Mouse (Mus musculus): ENCODE measurements at regions not wholly inside any gene's neighbourhood (a gene's known extent, or its start where the extent isn't known, plus 50 kb on each side); places are given as distances from the start of the nearest gene placed in this dataset.

DNA sequence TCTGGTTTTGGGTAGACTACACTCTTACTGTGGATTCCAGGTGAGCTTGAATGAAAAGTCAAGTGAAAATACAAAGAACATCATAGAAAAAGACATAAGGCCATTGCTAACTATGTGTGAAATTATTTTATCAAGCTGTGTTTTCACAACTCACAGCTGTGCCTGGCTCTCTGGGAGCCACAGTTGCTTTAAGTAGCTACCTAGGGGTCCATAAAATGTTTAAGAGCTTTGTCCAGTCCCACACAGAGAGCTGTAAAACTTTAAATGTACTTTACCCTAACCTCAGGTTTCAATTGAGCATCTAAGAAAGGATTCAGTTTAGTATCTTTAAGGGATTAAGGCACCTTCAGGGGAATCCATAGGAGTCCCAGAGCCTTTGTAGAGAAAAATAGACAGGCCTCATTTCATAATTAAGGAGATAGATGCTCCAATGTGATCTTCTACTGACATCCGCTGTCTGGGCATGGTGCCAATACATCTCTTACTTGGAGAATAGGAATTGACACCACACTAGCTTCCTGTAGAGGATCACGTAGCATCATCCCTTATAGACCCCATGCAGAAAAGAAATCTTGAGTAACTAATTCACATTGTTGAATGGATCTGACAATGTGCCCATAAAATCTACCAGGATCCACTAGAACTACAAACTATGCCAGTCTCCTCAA, 626.5 kb downstream of the Gsdmc2 start:
- H3K27ac ChIP-seq (replicated peaks; ENCODE audit: low read depth, low read length), result no peak overlapping the region
- no peaks in the 10 kb centered on the region for H3K4me1 ChIP-seq (ENCODE audit: control insufficient read depth, insufficient read depth, low read length)
- no peak overlapping the region for H3K9ac ChIP-seq (replicated peaks; ENCODE audit: low read length)
- no peaks in the 10 kb centered on the region for H3K36me3 ChIP-seq (replicated peaks; ENCODE audit: control insufficient read depth, insufficient read depth, low read depth, low read length)
- no peaks in the 10 kb centered on the region for H3K9me3 ChIP-seq (replicated peaks; ENCODE audit: control insufficient read depth, low read length)
- H3K4me3 ChIP-seq (ENCODE audit: low read depth, low read length), result no peak overlapping the region
- WGBS, result 81% methylated on average over 2 of the region's 2 CpGs
- no peak overlapping the region for H3K4me2 ChIP-seq (ENCODE audit: low read depth, low read length)
- no peak for ATAC-seq (replicated peaks; ENCODE audit: insufficient number of reproducible peaks, low FRiP score, low TSS enrichment, low read depth)
- no peaks in the 10 kb centered on the region for H3K27me3 ChIP-seq (ENCODE audit: control insufficient read depth, insufficient read depth, low read length)
- DNase-seq (ENCODE audit: low spot score), result no peak

GRCm38 (mm10) chr15:63205150-63205549, 639.8 kb downstream of the Gsdmc2 start:
- DNase-seq (ENCODE audit: low spot score), result no peak
- no peaks in the 10 kb centered on the region for H3K4me1 ChIP-seq (ENCODE audit: control insufficient read depth, insufficient read depth, low read length)
- H3K9me3 ChIP-seq (replicated peaks; ENCODE audit: control insufficient read depth, low read length), result no peaks in the 10 kb centered on the region
- H3K9ac ChIP-seq (replicated peaks; ENCODE audit: low read length), result no peak overlapping the region
- no peaks in the 10 kb centered on the region for H3K27me3 ChIP-seq (ENCODE audit: control insufficient read depth, insufficient read depth, low read length)
- H3K36me3 ChIP-seq (replicated peaks; ENCODE audit: control insufficient read depth, insufficient read depth, low read depth, low read length), result no peaks in the 10 kb centered on the region
- no peak for ATAC-seq (replicated peaks; ENCODE audit: insufficient number of reproducible peaks, low FRiP score, low TSS enrichment, low read depth)
- no peak overlapping the region for H3K27ac ChIP-seq (replicated peaks; ENCODE audit: low read depth, low read length)
- 88% methylated on average over 1 of the region's 1 CpGs for WGBS
- H3K4me3 ChIP-seq (ENCODE audit: low read depth, low read length), result no peak overlapping the region
- no peak overlapping the region for H3K4me2 ChIP-seq (ENCODE audit: low read depth, low read length)

- no peak for ATAC-seq (replicated peaks; ENCODE audit: insufficient number of reproducible peaks, low FRiP score, low TSS enrichment, low read depth)
- Histone ChIP-seq H3K36me3 (replicated peaks; ENCODE audit: control insufficient read depth, insufficient read depth, low read depth, low read length) (no peaks in the 10 kb centered on the region), H3K9me3 (replicated peaks; ENCODE audit: control insufficient read depth, low read length) (no peaks in the 10 kb centered on the region), H3K4me1 (ENCODE audit: control insufficient read depth, insufficient read depth, low read length) (no peaks in the 10 kb centered on the region), H3K27me3 (ENCODE audit: control insufficient read depth, insufficient read depth, low read length) (no peaks in the 10 kb centered on the region), H3K9ac (replicated peaks; ENCODE audit: low read length) (no peak overlapping the region), H3K4me2 (ENCODE audit: low read depth, low read length) (no peak overlapping the region), H3K27ac (replicated peaks; ENCODE audit: low read depth, low read length) (no peak overlapping the region), H3K4me3 (ENCODE audit: low read depth, low read length) (no peak overlapping the region)
- DNase-seq (ENCODE audit: low spot score), result no peak
- WGBS, result 82% methylated on average over 2 of the region's 2 CpGs
Observed at GRCm38 (mm10) chr15:63195031-63195430, 649.9 kb downstream of the Gsdmc2 start.

- DNase-seq (ENCODE audit: low spot score) (no peak), ATAC-seq (replicated peaks; ENCODE audit: insufficient number of reproducible peaks, low FRiP score, low TSS enrichment, low read depth) (0 out of 2 replicates have a peak, but pooled peaks have one; percentile 48)
- H3K4me1 ChIP-seq (ENCODE audit: control insufficient read depth, insufficient read depth, low read length), result no peaks in the 10 kb centered on the region
- H3K4me3 ChIP-seq (ENCODE audit: low read depth, low read length), result no peak overlapping the region
- H3K9ac ChIP-seq (replicated peaks; ENCODE audit: low read length), result no peak overlapping the region
- H3K36me3 ChIP-seq (replicated peaks; ENCODE audit: control insufficient read depth, insufficient read depth, low read depth, low read length), result no peaks in the 10 kb centered on the region
- no peak overlapping the region for H3K27ac ChIP-seq (replicated peaks; ENCODE audit: low read depth, low read length)
- H3K9me3 ChIP-seq (replicated peaks; ENCODE audit: control insufficient read depth, low read length), result no peaks in the 10 kb centered on the region
- 0% methylated on average over 1 of the region's 1 CpGs for WGBS
- no peaks in the 10 kb centered on the region for H3K27me3 ChIP-seq (ENCODE audit: control insufficient read depth, insufficient read depth, low read length)
- no peak overlapping the region for H3K4me2 ChIP-seq (ENCODE audit: low read depth, low read length)
Observed at GRCm38 (mm10) chr15:63194492-63194797, 650.5 kb downstream of the Gsdmc2 start.

GRCm38 (mm10) chr15:63193617-63194491, 651.1 kb downstream of the Gsdmc2 start:
- Histone ChIP-seq H3K9ac (replicated peaks; ENCODE audit: low read length) (no peak overlapping the region), H3K9me3 (replicated peaks; ENCODE audit: control insufficient read depth, low read length) (no peaks in the 10 kb centered on the region), H3K4me3 (ENCODE audit: low read depth, low read length) (no peak overlapping the region), H3K27me3 (ENCODE audit: control insufficient read depth, insufficient read depth, low read length) (no peaks in the 10 kb centered on the region), H3K4me2 (ENCODE audit: low read depth, low read length) (no peak overlapping the region), H3K27ac (replicated peaks; ENCODE audit: low read depth, low read length) (no peak overlapping the region), H3K36me3 (replicated peaks; ENCODE audit: control insufficient read depth, insufficient read depth, low read depth, low read length) (no peaks in the 10 kb centered on the region), H3K4me1 (ENCODE audit: control insufficient read depth, insufficient read depth, low read length) (no peaks in the 10 kb centered on the region)
- DNase-seq (ENCODE audit: low spot score) (peak; percentile 57), ATAC-seq (replicated peaks; ENCODE audit: insufficient number of reproducible peaks, low FRiP score, low TSS enrichment, low read depth) (0 out of 2 replicates have a peak, but pooled peaks have one; percentile 39)
- 36% methylated on average over 2 of the region's 2 CpGs for WGBS

DNA sequence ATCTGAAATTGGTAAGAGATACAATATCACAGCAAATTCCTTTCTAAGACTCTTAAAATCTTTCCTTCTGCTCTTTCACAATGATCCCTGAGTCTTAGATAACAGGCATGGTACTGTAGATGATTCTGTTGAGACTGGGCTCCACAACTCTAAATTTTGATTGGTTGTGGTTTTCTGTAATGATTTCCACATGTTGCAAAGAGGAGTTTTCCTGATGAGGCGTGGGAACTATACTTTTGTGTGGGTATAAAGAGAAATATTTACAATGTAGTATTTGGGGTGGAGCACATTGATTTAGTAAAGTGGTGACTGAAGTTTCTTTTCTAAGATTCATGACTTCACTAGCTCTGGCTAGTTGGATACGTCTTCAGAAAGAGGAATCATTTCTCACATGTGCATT, 653.2 kb downstream of the Gsdmc2 start:
- no peaks in the 10 kb centered on the region for H3K4me1 ChIP-seq (ENCODE audit: control insufficient read depth, insufficient read depth, low read length)
- H3K27ac ChIP-seq (replicated peaks; ENCODE audit: low read depth, low read length), result no peak overlapping the region
- ATAC-seq (replicated peaks; ENCODE audit: insufficient number of reproducible peaks, low FRiP score, low TSS enrichment, low read depth) (no peak), DNase-seq (ENCODE audit: low spot score) (peak; percentile 33)
- no peaks in the 10 kb centered on the region for H3K9me3 ChIP-seq (replicated peaks; ENCODE audit: control insufficient read depth, low read length)
- no peak overlapping the region for H3K4me3 ChIP-seq (ENCODE audit: low read depth, low read length)
- H3K4me2 ChIP-seq (ENCODE audit: low read depth, low read length), result no peak overlapping the region
- no peak overlapping the region for H3K9ac ChIP-seq (replicated peaks; ENCODE audit: low read length)
- H3K36me3 ChIP-seq (replicated peaks; ENCODE audit: control insufficient read depth, insufficient read depth, low read depth, low read length), result no peaks in the 10 kb centered on the region
- no peaks in the 10 kb centered on the region for H3K27me3 ChIP-seq (ENCODE audit: control insufficient read depth, insufficient read depth, low read length)
- 54% methylated on average over 2 of the region's 2 CpGs for WGBS

- Histone ChIP-seq H3K36me3 (replicated peaks; ENCODE audit: control insufficient read depth, insufficient read depth, low read depth, low read length) (no peaks in the 10 kb centered on the region), H3K4me3 (ENCODE audit: low read depth, low read length) (no peak overlapping the region), H3K27me3 (ENCODE audit: control insufficient read depth, insufficient read depth, low read length) (no peaks in the 10 kb centered on the region), H3K4me1 (ENCODE audit: control insufficient read depth, insufficient read depth, low read length) (no peaks in the 10 kb centered on the region), H3K27ac (replicated peaks; ENCODE audit: low read depth, low read length) (peak overlapping the region; percentile 9; the same call in 1 of the 2 replicates), H3K4me2 (ENCODE audit: low read depth, low read length) (no peak overlapping the region), H3K9ac (replicated peaks; ENCODE audit: low read length) (no peak overlapping the region), H3K9me3 (replicated peaks; ENCODE audit: control insufficient read depth, low read length) (no peaks in the 10 kb centered on the region)
- ATAC-seq (replicated peaks; ENCODE audit: insufficient number of reproducible peaks, low FRiP score, low TSS enrichment, low read depth) (no peak; the same call in 1 of the 2 replicates), DNase-seq (ENCODE audit: low spot score) (peak; percentile 70)
- WGBS, result 25% methylated on average over 2 of the region's 2 CpGs
Observed at GRCm38 (mm10) chr15:63190086-63190485, 654.9 kb downstream of the Gsdmc2 start.

DNA sequence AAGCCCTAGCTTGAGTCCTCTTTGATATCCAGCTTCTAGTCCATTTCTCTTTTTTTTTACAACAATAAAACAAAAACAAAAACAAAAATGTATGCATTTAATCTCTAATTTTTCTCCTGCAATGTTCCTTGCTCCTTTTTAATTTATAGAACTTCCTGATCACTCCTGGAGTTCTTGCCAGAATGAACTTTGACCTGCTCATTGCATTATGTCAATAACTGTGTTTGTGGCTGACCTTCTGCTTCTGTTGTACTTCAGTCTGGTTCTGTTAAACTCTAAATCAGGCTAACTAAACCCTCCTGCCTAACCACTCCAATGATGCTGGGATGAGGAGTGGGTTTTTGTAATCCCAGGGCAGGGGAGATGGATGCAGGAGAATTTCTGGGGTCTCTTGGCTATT, 674.0 kb downstream of the Gsdmc2 start:
- ATAC-seq (replicated peaks; ENCODE audit: insufficient number of reproducible peaks, low FRiP score, low TSS enrichment, low read depth), result no peak
- Histone ChIP-seq H3K4me1 (ENCODE audit: control insufficient read depth, insufficient read depth, low read length) (no peaks in the 10 kb centered on the region), H3K9me3 (replicated peaks; ENCODE audit: control insufficient read depth, low read length) (no peaks in the 10 kb centered on the region), H3K36me3 (replicated peaks; ENCODE audit: control insufficient read depth, insufficient read depth, low read depth, low read length) (no peaks in the 10 kb centered on the region), H3K27me3 (ENCODE audit: control insufficient read depth, insufficient read depth, low read length) (no peaks in the 10 kb centered on the region), H3K27ac (replicated peaks; ENCODE audit: low read depth, low read length) (no peak overlapping the region), H3K4me3 (ENCODE audit: low read depth, low read length) (no peak overlapping the region), H3K9ac (replicated peaks; ENCODE audit: low read length) (no peak overlapping the region), H3K4me2 (ENCODE audit: low read depth, low read length) (no peak overlapping the region)
- DNase-seq (ENCODE audit: low spot score), result no peak

Data from embryonic facial prominence, embryonic 11.5 days (tissue).